Comparison of ENCODE assay signal across 27 mouse cellular contexts in the genomic region with DNA sequence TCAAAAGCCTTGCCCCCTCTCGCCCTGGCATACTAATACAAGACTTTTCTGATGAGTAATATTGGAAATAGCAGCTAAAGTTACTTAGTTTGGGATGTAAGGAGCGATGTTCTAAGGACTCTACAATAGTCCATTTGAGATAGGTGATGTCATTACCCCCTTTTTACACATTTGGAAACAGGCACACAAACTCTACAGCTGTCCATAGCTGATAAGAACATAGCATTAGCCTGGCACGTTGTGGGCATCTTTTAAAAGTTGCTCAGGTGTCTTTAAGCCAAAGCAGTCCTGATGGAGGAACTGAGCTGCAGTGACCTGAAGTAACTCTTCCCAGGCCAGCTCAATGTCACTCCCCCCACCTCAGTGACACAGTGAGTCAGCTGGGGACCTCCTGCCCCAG. TPM values are rescaled to one million over a fixed set of nuclear protein-coding genes. Genes with fewer than 3 reads are reported as not detected.
DNase-seq lines count a peak whose midpoint lies in the region; ATAC-seq and TF ChIP-seq lines count a peak whose summit lies in the region.
"Had no signal": no experiment of that assay in that cellular context is flagged by ENCODE, and none has a peak within 500 bp of the region (broad histone marks: within the 10 kb centered on the region; RNA-seq: fewer than 3 reads in every experiment).

No protein-coding gene starts in this region.

- H3K9ac ChIP-seq in liver, embryonic 16.5 days (ENCODE audit: low read depth, low read length), result no peak overlapping the region
- H3K9ac ChIP-seq: forebrain, embryonic 12.5 days; heart, embryonic 13.5 days; hindbrain, embryonic 14.5 days had no signal

- 50% methylated on average over 3 of the region's 3 CpGs for WGBS in liver, embryonic 16.5 days (ENCODE audit: insufficient replicate concordance)
- 69% methylated on average over 3 of the region's 3 CpGs for WGBS in bone marrow, adult 2 months

- DNase-seq in liver, result no peak
- DNase-seq in testis, postnatal 14 days (ENCODE audit: low spot score), result no peak
- DNase-seq in adrenal gland, postnatal 4 days (ENCODE audit: low spot score in 2 of 2), result no peak
- DNase-seq: adrenal gland, adult 2 months; adrenal gland, postnatal 14 days; B cell, adult 2 months; cerebellum, adult 18-20 months; cerebellum, adult 9-10 months; cerebellum, postnatal 14 days; gastrocnemius, postnatal 10 days; gastrocnemius, postnatal 36 days; heart, adult 2 months; heart, postnatal 14 days; heart, postnatal 4 days had no signal

- TF ChIP-seq CTCF in bone marrow, adult 2 months (IDR thresholded peaks at IDR 0.05; ENCODE audit: control insufficient read depth, insufficient read depth, low read length), result no peak

- no peaks in the 10 kb centered on the region; the same call in 1 of the 2 replicates for H3K36me3 ChIP-seq in liver, embryonic 16.5 days (ENCODE audit: control insufficient read depth, insufficient read depth)

- peak; percentile 22; the same call in 1 of the 2 replicates for ATAC-seq in liver, embryonic 16.5 days (ENCODE audit: low read depth)
- peak; percentile 38 for ATAC-seq in megakaryocyte progenitor cell, adult 5-6 weeks (replicated peaks; ENCODE audit: poor library complexity)
- ATAC-seq: forebrain, embryonic 16.5 days; hindbrain, postnatal 0 days; inflammation-experienced regulatory T-cells, adult 6 months had no signal

- H3K27ac ChIP-seq in liver, embryonic 16.5 days (ENCODE audit: low read length), result no peak overlapping the region
- peak overlapping the region; percentile 66 for H3K27ac ChIP-seq in bone marrow, adult 2 months (ENCODE audit: control insufficient read depth, insufficient read depth, low read depth, low read length, poor library complexity)
- H3K27ac ChIP-seq: forebrain, embryonic 12.5 days; heart, adult 2 months; heart, embryonic 10.5 days; heart, embryonic 13.5 days; hindbrain, embryonic 14.5 days; hindbrain, postnatal 0 days had no signal

- H3K4me3 ChIP-seq in liver, embryonic 16.5 days (ENCODE audit: low read depth, low read length), result no peak overlapping the region
- H3K4me3 ChIP-seq in bone marrow, adult 2 months (replicated peaks; ENCODE audit: control insufficient read depth, low read depth, low read length), result no peak overlapping the region
- H3K4me3 ChIP-seq: forebrain, embryonic 12.5 days; heart, adult 2 months; heart, embryonic 10.5 days; heart, embryonic 13.5 days had no signal

- no peak for TF ChIP-seq POLR2A in bone marrow, adult 2 months (IDR thresholded peaks at IDR 0.05; ENCODE audit: borderline replicate concordance, control insufficient read depth, low read depth, low read length)

- no peaks in the 10 kb centered on the region; the same call in 1 of the 2 replicates for H3K4me1 ChIP-seq in liver, embryonic 16.5 days (ENCODE audit: control insufficient read depth, low read depth, low read length)
- peaks cover 2% of the 10 kb centered on the region; the same call in 1 of the 2 replicates for H3K4me1 ChIP-seq in bone marrow, adult 2 months (ENCODE audit: control insufficient read depth, insufficient read depth, low read length)
- H3K4me1 ChIP-seq: forebrain, embryonic 12.5 days; heart, embryonic 10.5 days; heart, embryonic 13.5 days had no signal

- H3K9me3 ChIP-seq in liver, embryonic 16.5 days (replicated peaks; ENCODE audit: control insufficient read depth, low read length), result no peaks in the 10 kb centered on the region
- H3K9me3 ChIP-seq: forebrain, embryonic 12.5 days; G1E; heart, embryonic 10.5 days; heart, embryonic 13.5 days had no signal

- no peak overlapping the region for H3K4me2 ChIP-seq in liver, embryonic 16.5 days (ENCODE audit: low read depth, low read length)
- H3K4me2 ChIP-seq: forebrain, embryonic 12.5 days; heart, embryonic 13.5 days; hindbrain, embryonic 14.5 days had no signal

- H3K27me3 ChIP-seq in liver, embryonic 16.5 days (ENCODE audit: control insufficient read depth, insufficient read depth, low read depth, low read length), result no peaks in the 10 kb centered on the region
- H3K27me3 ChIP-seq: CH12.LX; forebrain, embryonic 12.5 days; heart, embryonic 13.5 days had no signal

RNA-seq across cellular contexts. Expression of gene Hp, which starts 12.4 kb away (rescaled TPM):
- polyA plus RNA-seq in liver, embryonic 16.5 days (2015; fragmentation: Nextera tagmentation; extraction: Ambion mirVana), result 199 and 246 TPM in 2 replicates
- polyA plus RNA-seq in bone marrow, adult 2 months (2011; ENCODE audit: insufficient read depth, insufficient read length, low replicate concordance, missing spikeins), result 219 and 732 TPM in 2 replicates
- total RNA-seq in megakaryocyte progenitor cell, adult 5-6 weeks (2015), result 175 and 209 TPM in 2 replicates
- total RNA-seq in megakaryocyte progenitor cell, adult 5-6 weeks (2017), result 273 and 358 TPM in 2 replicates
- total RNA-seq in adrenal gland, postnatal 4 days (2021), result 100 to 1,000 TPM in 1 of 2 experiments, 10 to 100 TPM in 1; 21.3 to 285 TPM
- total RNA-seq: CH12.LX; G1E; hindbrain, postnatal 0 days had no signal
- polyA plus RNA-seq: forebrain, embryonic 12.5 days had no signal

RNA-seq across cellular contexts. Expression of gene Dhodh, which starts 17.1 kb away (rescaled TPM):
- 16.0 and 16.4 TPM in 2 replicates for polyA plus RNA-seq in liver, embryonic 16.5 days (2015; fragmentation: Nextera tagmentation; extraction: Ambion mirVana)
- 5.0 and 12.8 TPM in 2 replicates for polyA plus RNA-seq in bone marrow, adult 2 months (2011; ENCODE audit: insufficient read depth, insufficient read length, low replicate concordance, missing spikeins)
- total RNA-seq in megakaryocyte progenitor cell, adult 5-6 weeks (2015), result 13.4 and 20.8 TPM in 2 replicates
- total RNA-seq in megakaryocyte progenitor cell, adult 5-6 weeks (2017), result 24.8 and 32.4 TPM in 2 replicates
- total RNA-seq in adrenal gland, postnatal 4 days (2021), result 10 to 100 TPM; 27.2 to 32.1 TPM

RNA-seq across cellular contexts. Expression of gene Pkd1l3, which starts 22.9 kb away (rescaled TPM):
- polyA plus RNA-seq in liver, embryonic 16.5 days (2015; fragmentation: Nextera tagmentation; extraction: Ambion mirVana), result 0.37 and 0.48 TPM in 2 replicates
- 3.9 and 8.3 TPM in 2 replicates for polyA plus RNA-seq in bone marrow, adult 2 months (2011; ENCODE audit: insufficient read depth, insufficient read length, low replicate concordance, missing spikeins)
- total RNA-seq in megakaryocyte progenitor cell, adult 5-6 weeks (2015), result 0.27 and 0.79 TPM in 2 replicates
- 0.12 TPM in 1 of 2 replicates, not detected in the other for total RNA-seq in megakaryocyte progenitor cell, adult 5-6 weeks (2017)
- under 1 TPM in 1 of 2 experiments, not detected in 1; 0.08 TPM for total RNA-seq in adrenal gland, postnatal 4 days (2021)
- total RNA-seq: heart, postnatal 4 days had no signal
- polyA plus RNA-seq: embryonic facial prominence, embryonic 14.5 days had no signal

RNA-seq across cellular contexts. Expression of gene Txnl4b, which starts 25.7 kb away (rescaled TPM):
- 10.3 TPM in 2 replicates for polyA plus RNA-seq in liver, embryonic 16.5 days (2015; fragmentation: Nextera tagmentation; extraction: Ambion mirVana)
- 7.0 and 16.2 TPM in 2 replicates for polyA plus RNA-seq in bone marrow, adult 2 months (2011; ENCODE audit: insufficient read depth, insufficient read length, low replicate concordance, missing spikeins)
- total RNA-seq in megakaryocyte progenitor cell, adult 5-6 weeks (2015), result 7.2 and 8.1 TPM in 2 replicates
- total RNA-seq in megakaryocyte progenitor cell, adult 5-6 weeks (2017), result 16.5 and 18.4 TPM in 2 replicates
- total RNA-seq in adrenal gland, postnatal 4 days (2021), result 10 to 100 TPM; 13.3 to 13.8 TPM

RNA-seq across cellular contexts. Expression of gene Dhx38, which starts 25.7 kb away (rescaled TPM):
- polyA plus RNA-seq in liver, embryonic 16.5 days (2015; fragmentation: Nextera tagmentation; extraction: Ambion mirVana), result 10.4 and 10.5 TPM in 2 replicates
- polyA plus RNA-seq in bone marrow, adult 2 months (2011; ENCODE audit: insufficient read depth, insufficient read length, low replicate concordance, missing spikeins), result 13.6 and 27.3 TPM in 2 replicates
- 15.0 and 18.8 TPM in 2 replicates for total RNA-seq in megakaryocyte progenitor cell, adult 5-6 weeks (2015)
- total RNA-seq in megakaryocyte progenitor cell, adult 5-6 weeks (2017), result 68.6 and 69.5 TPM in 2 replicates
- total RNA-seq in adrenal gland, postnatal 4 days (2021), result 10 to 100 TPM; 32.9 to 35.9 TPM
